Mouse (Mus musculus) skeletal muscle tissue, adult 2 months (tissue): ENCODE results near the gene Kcnb1.
A peak's percentile ranks its signal among the peaks of the same experiment; 100 is the strongest.

Source experiments
- DNase-seq: peaks from one replicate; pipeline ENCODE4 v3.0.0-alpha.2; 2012; ENCODE audit warnings: low read depth, low spot score

The Kcnb1 gene

GRCm38 (mm10) chr2:167061381-167062034, 128.4 kb downstream of the Kcnb1 start:
- no peak for DNase-seq

GRCm38 (mm10) chr2:167060761-167061160, 129.2 kb downstream of the Kcnb1 start:
- no peak for DNase-seq

GRCm38 (mm10) chr2:167060360-167060759, 129.6 kb downstream of the Kcnb1 start:
- no peak for DNase-seq

- no peak for DNase-seq
Observed at GRCm38 (mm10) chr2:167059960-167060359, 130.0 kb downstream of the Kcnb1 start.

- DNase-seq: no peak
Observed at GRCm38 (mm10) chr2:167059536-167059935, 130.4 kb downstream of the Kcnb1 start.

GRCm38 (mm10) chr2:167058814-167059387, 131.1 kb downstream of the Kcnb1 start:
- no peak for DNase-seq

- DNase-seq: no peak
Observed at GRCm38 (mm10) chr2:167058201-167058600, 131.8 kb downstream of the Kcnb1 start.

- DNase-seq: no peak
Observed at GRCm38 (mm10) chr2:167056942-167057323, 133.0 kb downstream of the Kcnb1 start.

- DNase-seq: no peak
Observed at GRCm38 (mm10) chr2:167056210-167056941, 133.6 kb downstream of the Kcnb1 start.

GRCm38 (mm10) chr2:167055386-167055785, 134.6 kb downstream of the Kcnb1 start:
- DNase-seq: peak; percentile 73

GRCm38 (mm10) chr2:167053127-167053844, 136.7 kb downstream of the Kcnb1 start:
- no peak for DNase-seq

- no peak for DNase-seq
Observed at GRCm38 (mm10) chr2:167048698-167049358, 141.1 kb downstream of the Kcnb1 start.

GRCm38 (mm10) chr2:167048223-167048622, 141.7 kb downstream of the Kcnb1 start:
- no peak for DNase-seq
